Mouse (Mus musculus) bone marrow, adult 2 months (tissue): ENCODE results near the gene Ugt1a6a. TPM values are rescaled to one million over a fixed set of nuclear protein-coding genes. Genes with fewer than 3 reads are reported as not detected.

Experiments used
- H3K27ac ChIP-seq: fragments of 200-500 bp; 2 replicates; pipeline ENCODE4 v1.5.1; 2012; ENCODE audit warnings: low read depth, mild to moderate bottlenecking, control low read depth, inconsistent platforms, low read length; ENCODE audit not compliant: control insufficient read depth, poor library complexity, insufficient read depth
- H3K4me1 ChIP-seq: fragments of 200-500 bp; 2 replicates; pipeline ENCODE4 v1.6.1; 2011; ENCODE audit warnings: low read length; ENCODE audit not compliant: control insufficient read depth, insufficient read depth
- H3K4me3 ChIP-seq: fragments of 200-500 bp; replicated peaks from 2 replicates; pipeline ENCODE3; 2011; ENCODE audit warnings: mild to moderate bottlenecking, low read depth, low read length, control low read depth; ENCODE audit not compliant: control insufficient read depth
- CTCF ChIP-seq: fragments of 200-500 bp; IDR thresholded peaks from 2 replicates; pipeline ENCODE4 v1.5.1; 2011; ENCODE audit warnings: low read length, control low read depth; ENCODE audit not compliant: control insufficient read depth, insufficient read depth
- POLR2A ChIP-seq: fragments of 200-500 bp; IDR thresholded peaks from 2 replicates; pipeline ENCODE4 v1.6.1; 2011; ENCODE audit warnings: low read depth, mild to moderate bottlenecking, control low read depth, low read length, borderline replicate concordance; ENCODE audit not compliant: control insufficient read depth
- WGBS: fragments of 180-500 bp; shearing (Covaris S2); methylation state at CpG from one replicate; pipeline ENCODE4 v1.1.7; 2018; 5-methylcytosine and 5-hydroxymethylcytosine counted together
- polyA plus RNA-seq: library from polyadenylated mRNA; stranded (reverse); fragments of >200 nt; gene quantifications from 2 replicates; pipeline ENCODE4 v1.2.4, GENCODE M21; 2011; ENCODE audit warnings: low replicate concordance; ENCODE audit not compliant: missing spikeins, insufficient read depth, insufficient read length

Gene Ugt1a6a
- polyA plus RNA-seq, 1 experiment = not detected

DNA sequence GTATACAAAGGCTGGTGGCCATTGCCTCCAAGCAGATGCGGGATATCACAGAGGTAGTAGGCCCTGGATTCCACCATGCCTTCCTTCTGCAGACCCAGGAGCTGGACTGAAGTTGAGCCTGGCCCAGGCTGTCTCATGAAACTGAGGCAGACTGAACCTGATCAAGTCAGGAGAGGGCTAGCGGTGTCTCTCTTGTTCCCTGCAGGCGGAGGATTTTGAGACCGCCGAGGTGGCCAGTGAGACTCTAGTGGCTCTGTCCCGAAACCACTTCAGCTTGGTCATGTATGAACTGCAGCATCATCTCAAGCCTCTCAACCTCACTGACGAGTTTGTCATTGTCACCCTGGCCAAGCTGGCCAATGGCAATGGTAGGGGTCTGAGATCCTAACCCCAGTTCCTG is 95.8 kb downstream of the Ugt1a6a start:
- whole genome bisulfite sequencing = 70% methylated on average over 7 of the region's 7 CpGs

DNA sequence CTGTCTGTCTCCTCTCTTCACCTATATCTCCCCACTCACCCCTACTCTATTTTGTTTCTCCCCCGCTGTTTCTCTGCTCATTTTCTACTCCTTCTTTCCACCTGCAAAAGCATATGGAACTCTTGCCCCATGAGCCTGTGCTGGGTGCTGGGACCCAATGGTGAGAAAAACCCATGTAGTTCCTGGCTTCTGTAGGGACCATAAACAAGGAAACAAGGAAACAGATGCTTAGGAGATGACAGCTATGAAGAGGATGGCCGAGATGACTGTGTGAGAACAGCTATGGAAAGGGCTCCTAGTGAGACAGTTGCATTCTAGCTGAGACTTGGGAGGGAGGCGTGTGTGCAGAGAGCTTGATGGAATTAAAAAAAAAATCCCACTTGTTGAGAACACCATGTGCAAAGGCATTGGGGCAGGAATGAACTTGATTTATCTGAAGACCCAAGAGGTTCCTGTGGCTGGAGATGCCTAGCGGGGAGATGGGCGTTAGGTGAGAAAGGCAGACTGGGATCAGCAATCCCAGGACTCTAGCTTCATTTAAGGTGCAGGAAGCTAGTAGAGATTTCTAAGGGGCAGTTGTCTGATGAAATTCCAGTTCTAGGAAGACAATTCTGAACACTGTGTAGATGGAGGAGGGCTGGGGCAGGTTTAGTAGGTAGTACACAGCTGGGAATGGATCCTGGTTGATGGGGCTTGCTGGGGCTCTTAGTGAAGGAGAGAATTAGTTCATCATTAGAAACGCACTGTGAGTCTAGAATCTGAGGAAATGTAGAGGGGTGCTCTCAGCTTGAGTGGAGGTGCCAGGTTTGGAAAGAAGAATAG is 96.6 kb downstream of the Ugt1a6a start:
- no peak for TF ChIP-seq POLR2A
- no peak for TF ChIP-seq CTCF
- H3K4me1 ChIP-seq = no peaks in the 10 kb centered on the region; the same call in 1 of the 2 replicates
- no peak overlapping the region for H3K4me3 ChIP-seq
- no peak overlapping the region for H3K27ac ChIP-seq
- 73% methylated on average over 6 of the region's 6 CpGs for WGBS

More for the DNA sequence above, 95.8 kb downstream of the Ugt1a6a start:
- no peak overlapping the region for H3K27ac ChIP-seq
- H3K4me3 ChIP-seq = no peak overlapping the region
- H3K4me1 ChIP-seq = no peaks in the 10 kb centered on the region; the same call in 1 of the 2 replicates
- no peak for TF ChIP-seq CTCF
- no peak for TF ChIP-seq POLR2A

DNA sequence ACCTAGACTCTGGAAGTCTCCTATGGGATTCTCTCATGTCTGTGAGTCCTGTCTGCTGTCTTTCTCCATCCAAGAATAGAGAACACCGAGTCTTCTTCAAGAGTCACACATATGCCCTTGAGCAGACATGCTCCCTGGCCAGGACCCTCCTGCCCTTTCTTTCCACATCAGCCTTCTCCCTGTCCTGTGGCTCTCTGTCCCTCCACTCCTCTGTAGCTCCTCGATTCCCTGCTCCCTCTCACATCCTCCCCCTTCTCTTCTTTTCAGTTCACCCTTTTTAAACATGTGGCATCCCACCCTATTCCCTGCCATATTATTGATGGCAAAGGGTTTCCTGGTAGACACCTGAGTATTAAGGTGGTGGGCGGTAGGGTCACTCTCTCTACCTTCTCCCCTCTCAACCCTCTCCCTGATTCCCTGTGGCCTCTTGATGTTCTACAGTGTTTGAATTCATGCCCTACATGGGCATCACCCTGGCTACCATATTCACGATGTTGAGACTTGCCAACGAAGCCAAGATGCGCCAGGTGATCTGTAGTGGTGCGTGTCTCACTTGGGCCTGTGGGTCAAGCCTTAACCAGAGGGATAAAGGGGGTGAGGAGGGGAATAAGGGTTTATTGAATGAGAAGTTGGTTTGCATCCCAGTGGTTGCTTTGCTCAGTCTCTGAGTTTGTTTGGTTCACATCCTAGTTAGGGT is 97.3 kb downstream of the Ugt1a6a start:
- WGBS = 62% methylated on average over 7 of the region's 7 CpGs

DNA sequence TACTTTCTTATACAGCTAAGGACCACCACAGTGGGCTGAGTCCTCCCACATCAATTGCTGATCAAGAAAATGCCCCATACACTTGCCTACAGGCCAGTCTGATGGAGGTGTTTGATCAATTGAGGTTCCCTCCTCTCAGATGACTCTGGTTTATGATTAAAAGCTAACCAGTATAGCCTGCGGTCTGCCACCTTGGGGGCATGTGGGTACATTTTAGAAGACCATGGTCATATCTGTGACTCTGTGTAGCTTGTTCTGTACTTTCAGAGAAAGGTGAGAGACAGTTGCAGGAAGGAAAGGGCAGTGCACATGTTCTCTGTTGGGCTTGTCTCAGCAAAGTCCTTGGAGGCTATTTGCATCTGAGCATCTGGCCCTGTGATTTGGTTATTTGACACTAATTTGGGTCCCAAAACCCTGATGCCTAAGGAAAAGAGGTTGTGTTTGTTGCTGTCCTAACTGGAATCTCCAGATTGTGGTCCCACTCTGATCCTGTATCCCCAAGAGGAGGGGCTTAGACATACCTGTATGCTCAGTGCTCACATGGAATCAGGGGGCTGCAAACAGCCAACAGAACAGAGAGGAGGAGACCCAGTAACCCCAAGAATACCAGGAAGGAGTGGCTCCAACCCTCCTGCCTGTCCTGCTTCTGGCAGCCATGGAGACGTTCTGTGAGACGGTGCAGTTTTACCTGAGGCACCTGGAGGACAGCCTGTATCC is 98.2 kb downstream of the Ugt1a6a start:
- no peak overlapping the region for H3K27ac ChIP-seq
- no peak for TF ChIP-seq POLR2A
- no peak for TF ChIP-seq CTCF
- H3K4me3 ChIP-seq = no peak overlapping the region
- H3K4me1 ChIP-seq = no peaks in the 10 kb centered on the region
- 52% methylated on average over 3 of the region's 3 CpGs for WGBS

More for the DNA sequence above, 97.3 kb downstream of the Ugt1a6a start:
- Histone ChIP-seq H3K27ac (no peak overlapping the region), H3K4me3 (no peak overlapping the region), H3K4me1 (no peaks in the 10 kb centered on the region)
- TF ChIP-seq POLR2A (no peak), CTCF (no peak)

DNA sequence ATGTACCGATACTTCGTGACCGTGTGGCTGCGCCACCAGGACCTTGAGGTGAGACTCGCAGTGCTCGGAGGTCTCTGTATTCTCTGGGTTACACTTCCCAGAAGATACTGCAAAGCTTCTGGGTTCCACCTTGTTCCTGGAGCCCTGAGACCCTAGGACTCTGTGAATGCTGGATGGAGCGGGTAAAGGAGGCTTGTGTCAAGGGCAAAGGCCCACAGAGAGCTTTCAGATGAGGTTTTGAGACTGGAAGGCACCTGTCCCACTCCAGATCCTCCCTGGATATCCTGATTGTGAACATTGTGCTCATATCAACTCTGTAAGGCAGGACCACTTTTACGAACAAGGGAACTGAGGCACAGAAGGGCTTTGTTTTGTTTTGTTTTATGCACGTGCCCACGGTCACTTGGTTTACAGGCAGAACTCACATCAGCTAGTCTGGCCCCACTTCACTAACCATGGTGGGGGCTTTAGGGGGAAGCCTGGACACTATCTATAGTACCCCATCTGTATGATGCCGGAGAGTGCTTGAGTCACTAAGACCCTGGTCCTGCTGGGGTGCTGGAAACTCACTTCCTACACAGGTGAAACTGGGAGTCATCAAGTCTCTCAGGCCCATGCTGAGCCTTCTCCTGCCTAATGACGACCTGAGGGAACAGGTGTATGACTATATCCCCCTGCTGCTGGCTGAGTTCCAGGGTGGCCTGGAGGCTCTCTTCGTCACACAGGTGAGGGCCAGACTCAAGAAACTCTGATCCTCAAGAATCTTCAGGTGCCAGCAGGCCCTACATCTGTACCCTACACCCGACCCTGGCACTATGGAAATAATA is 99.0 kb downstream of the Ugt1a6a start:
- no peaks in the 10 kb centered on the region for H3K4me1 ChIP-seq
- no peak overlapping the region for H3K27ac ChIP-seq
- no peak overlapping the region for H3K4me3 ChIP-seq
- WGBS = 64% methylated on average over 14 of the region's 14 CpGs
- no peak for TF ChIP-seq POLR2A
- TF ChIP-seq CTCF = no peak

DNA sequence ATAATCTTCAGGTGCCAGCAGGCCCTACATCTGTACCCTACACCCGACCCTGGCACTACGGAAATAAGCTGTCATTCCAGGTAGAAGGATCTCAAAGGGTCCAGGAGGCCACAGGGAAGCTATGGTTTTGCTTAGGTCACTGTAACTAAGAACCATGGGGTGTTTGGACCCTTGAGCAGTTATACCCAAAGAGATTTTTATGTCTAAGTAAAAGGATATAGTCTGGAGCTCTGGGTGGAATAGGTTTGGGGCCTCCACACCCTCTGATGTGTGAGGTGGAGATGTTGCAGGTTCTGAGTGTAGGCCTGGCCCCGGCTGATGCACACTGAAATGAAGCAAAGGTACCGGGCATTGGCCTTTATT is 99.6 kb downstream of the Ugt1a6a start:
- no peak overlapping the region for H3K27ac ChIP-seq
- 53% methylated on average over 4 of the region's 4 CpGs for WGBS
- TF ChIP-seq CTCF = no peak
- TF ChIP-seq POLR2A = no peak
- no peaks in the 10 kb centered on the region for H3K4me1 ChIP-seq
- no peak overlapping the region for H3K4me3 ChIP-seq

DNA sequence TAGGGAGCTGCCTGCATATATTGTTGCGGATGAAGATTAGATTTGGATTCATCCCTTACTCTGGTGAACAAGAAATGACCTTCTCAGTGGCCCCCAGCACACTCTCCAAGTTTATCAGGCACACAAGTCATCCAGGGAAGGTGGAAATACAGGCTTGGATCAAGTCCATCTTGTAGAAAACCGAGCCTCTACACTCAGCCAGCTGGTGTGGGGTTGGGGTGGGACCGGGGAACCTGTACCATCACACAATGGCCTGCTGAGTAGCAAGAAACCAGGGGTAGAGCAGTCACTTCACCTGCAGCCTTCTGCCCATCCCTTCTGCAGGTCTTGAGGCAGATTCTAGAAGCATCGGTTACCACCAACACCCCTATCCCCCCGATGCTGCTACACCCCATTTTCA is 100.0 kb downstream of the Ugt1a6a start:
- Histone ChIP-seq H3K4me3 (no peak overlapping the region), H3K4me1 (no peaks in the 10 kb centered on the region), H3K27ac (no peak overlapping the region)
- TF ChIP-seq CTCF (no peak), POLR2A (no peak)
- 40% methylated on average over 5 of the region's 5 CpGs for WGBS
